Mouse (Mus musculus): ENCODE data around the gene Tpcn2.

DNA sequence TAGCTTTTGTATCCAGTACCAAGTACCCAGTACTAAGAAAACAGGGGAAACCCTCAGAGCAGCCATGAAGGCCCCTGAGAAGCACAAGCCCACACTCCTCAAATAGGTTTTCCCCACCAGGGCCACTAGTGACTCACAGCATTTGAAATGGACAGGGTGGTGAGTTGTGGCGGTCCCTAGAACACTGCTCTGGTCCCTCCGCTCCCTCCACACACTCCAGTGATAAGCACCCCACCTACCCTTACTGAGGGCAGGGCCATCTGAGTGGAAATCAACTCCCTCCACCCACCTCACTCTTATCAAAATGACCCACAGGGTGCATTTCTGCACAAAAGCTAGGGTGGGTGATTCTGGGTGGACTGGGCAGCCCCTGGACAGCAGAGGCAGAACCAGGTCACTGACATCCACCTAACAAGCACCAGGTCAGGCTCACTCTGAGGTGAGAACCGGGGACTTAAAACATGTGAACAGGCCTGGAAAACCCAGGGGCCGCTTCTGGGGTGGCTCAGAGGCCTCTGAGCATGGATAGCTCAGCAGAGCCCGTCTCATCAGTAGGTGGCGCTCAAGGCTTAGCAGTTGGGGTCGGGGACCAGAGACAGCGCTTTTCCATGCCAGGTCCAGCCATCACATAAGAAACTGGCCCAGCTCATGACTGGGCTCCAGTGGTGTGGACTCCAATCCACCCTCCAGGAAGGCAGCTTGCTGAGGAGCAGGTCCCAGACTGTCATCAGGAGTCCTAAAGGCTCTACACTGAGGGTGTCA is 30.9 kb downstream of the Tpcn2 start:
- TF ChIP-seq CTCF (conservative IDR thresholded peaks at IDR 0.05 in 1 of 2, IDR thresholded peaks at IDR 0.05 in 1 of 2; ENCODE audit: low read depth in 2 of 2, low read length in 2 of 2) (peak; percentile 46 to 84; a peak in 3 of 4 replicates), ZNF384 (IDR thresholded peaks at IDR 0.05; ENCODE audit: low read depth, low read length) (no peak), USF1 (IDR thresholded peaks at IDR 0.05; ENCODE audit: low read depth, low read length) (no peak), POLR2A (IDR thresholded peaks at IDR 0.05; ENCODE audit: low read depth, low read length) (no peak), SIN3A (IDR thresholded peaks at IDR 0.05; ENCODE audit: low read length) (no peak), CHD2 (IDR thresholded peaks at IDR 0.05; ENCODE audit: low read length) (no peak)

Measured in CH12.LX (cell line).